Mouse (Mus musculus): Measurements from ENCODE around the gene Bpi.

DNA sequence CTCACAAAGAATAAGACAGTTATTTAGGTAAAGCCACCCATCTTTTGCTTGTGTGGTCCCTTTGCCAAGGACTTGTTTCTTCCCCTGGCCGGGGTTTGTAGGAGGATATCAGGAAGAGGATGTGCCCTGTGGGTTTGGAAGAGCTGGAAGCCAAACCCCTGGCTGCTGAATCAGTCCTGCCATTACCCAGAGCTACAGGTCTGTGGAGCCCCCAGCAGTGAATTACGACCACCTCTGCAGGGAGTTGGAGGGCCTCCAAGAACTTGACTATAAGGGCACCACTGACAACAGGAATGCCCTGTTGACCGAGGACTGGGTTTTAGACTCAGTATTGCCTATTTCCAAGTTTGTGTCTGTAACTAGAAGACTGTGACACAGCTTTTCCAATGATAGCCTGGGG, 41.3 kb downstream of the Bpi start:
- no peak for TF ChIP-seq CTCF (IDR thresholded peaks at IDR 0.05; ENCODE audit: borderline replicate concordance, control insufficient read depth, extremely low read depth, insufficient read depth, low read length, poor library complexity)
- no peak for TF ChIP-seq POLR2A (IDR thresholded peaks at IDR 0.05; ENCODE audit: control insufficient read depth, extremely low read depth, insufficient read depth, low read length, poor library complexity)
